Comparison of ENCODE assay signal across 14 mouse cellular contexts in genomic region chr10:70442623-70443022, GRCm38 (mm10). TPM values are rescaled to one million over a fixed set of nuclear protein-coding genes. Genes with fewer than 3 reads are reported as not detected.
DNase-seq lines count a peak whose midpoint lies in the region; ATAC-seq and TF ChIP-seq lines count a peak whose summit lies in the region.
"Had no signal": no experiment of that assay in that cellular context is flagged by ENCODE, and none has a peak within 500 bp of the region (broad histone marks: within the 10 kb centered on the region; RNA-seq: fewer than 3 reads in every experiment).

No protein-coding gene starts in this region.

- H3K27ac ChIP-seq in intestine, embryonic 14.5 days (ENCODE audit: low read depth) = no peak overlapping the region
- no peak overlapping the region for H3K27ac ChIP-seq in intestine, embryonic 15.5 days
- H3K27ac ChIP-seq in hindbrain, embryonic 13.5 days = no peak overlapping the region
- H3K27ac ChIP-seq: kidney, postnatal 0 days had no signal

- H3K4me3 ChIP-seq in intestine, embryonic 14.5 days (ENCODE audit: low read depth, low read length) = no peak overlapping the region
- no peak overlapping the region for H3K4me3 ChIP-seq in intestine, embryonic 15.5 days (replicated peaks)
- peak overlapping the region; percentile 65 for H3K4me3 ChIP-seq in hindbrain, embryonic 13.5 days
- peak overlapping the region; percentile 73 for H3K4me3 ChIP-seq in myocyte

- no peak overlapping the region for H3K9ac ChIP-seq in intestine, embryonic 14.5 days (ENCODE audit: low read length)
- no peak overlapping the region for H3K9ac ChIP-seq in intestine, embryonic 15.5 days
- H3K9ac ChIP-seq in hindbrain, embryonic 13.5 days = peak overlapping the region; percentile 88

- no peaks in the 10 kb centered on the region for H3K79me2 ChIP-seq in myocyte (ENCODE audit: control insufficient read depth, insufficient read depth)

- H3K27me3 ChIP-seq in intestine, embryonic 14.5 days (replicated peaks; ENCODE audit: control insufficient read depth, insufficient read depth, low read length) = no peaks in the 10 kb centered on the region
- H3K27me3 ChIP-seq in intestine, embryonic 15.5 days (replicated peaks) = no peaks in the 10 kb centered on the region
- no peaks in the 10 kb centered on the region for H3K27me3 ChIP-seq in hindbrain, embryonic 13.5 days
- no peaks in the 10 kb centered on the region for H3K27me3 ChIP-seq in myocyte (ENCODE audit: control insufficient read depth, insufficient read depth, insufficient read length)

- WGBS in intestine, embryonic 14.5 days = 70% methylated on average over 5 of the region's 5 CpGs
- 80% methylated on average over 5 of the region's 5 CpGs for WGBS in intestine, embryonic 15.5 days
- WGBS in hindbrain, embryonic 13.5 days = 86% methylated on average over 5 of the region's 5 CpGs

- no peak for ATAC-seq in intestine, embryonic 14.5 days (replicated peaks; ENCODE audit: low FRiP score, low TSS enrichment, low read depth)
- ATAC-seq in intestine, embryonic 15.5 days = no peak
- ATAC-seq in hindbrain, embryonic 13.5 days (ENCODE audit: low FRiP score) = no peak

- peak; percentile 17 to 61 for DNase-seq in adrenal gland, adult (ENCODE audit: inconsistent age in 2 of 2, low spot score in 1 of 2)
- DNase-seq in adrenal gland, adult 2 months = no peak
- no peak for DNase-seq in intestine, embryonic 14.5 days (ENCODE audit: low spot score)
- DNase-seq in embryo, embryonic 10.5 days (ENCODE audit: low spot score) = no peak
- no peak for DNase-seq in embryo, embryonic 11 days
- DNase-seq: adrenal gland, postnatal 10 days; cerebellum, adult 11 months; lung, postnatal 14 days; right cerebral cortex, postnatal 4 days had no signal

- peaks cover 2% of the 10 kb centered on the region; the same call in 1 of the 2 replicates for H3K4me1 ChIP-seq in intestine, embryonic 14.5 days (replicated peaks; ENCODE audit: control insufficient read depth, insufficient read depth, low read length)
- H3K4me1 ChIP-seq in intestine, embryonic 15.5 days (replicated peaks) = peaks cover 11% of the 10 kb centered on the region; the same call in 1 of the 2 replicates
- H3K4me1 ChIP-seq in hindbrain, embryonic 13.5 days (replicated peaks) = peaks cover 52% of the 10 kb centered on the region

- TF ChIP-seq POLR2A in myocyte (IDR thresholded peaks at IDR 0.05; ENCODE audit: insufficient read length, low read depth) = no peak

- H3ac ChIP-seq in myocyte (ENCODE audit: control insufficient read depth, insufficient read length) = no peak overlapping the region

- H3K4me2 ChIP-seq in intestine, embryonic 14.5 days (ENCODE audit: low read length) = peak overlapping the region; percentile 93; the same call in 1 of the 2 replicates
- no peak overlapping the region for H3K4me2 ChIP-seq in intestine, embryonic 15.5 days (replicated peaks)
- peak overlapping the region; percentile 70 for H3K4me2 ChIP-seq in hindbrain, embryonic 13.5 days
- H3K4me2 ChIP-seq in myocyte (ENCODE audit: low read depth) = peak overlapping the region; percentile 81

- H3K36me3 ChIP-seq in intestine, embryonic 14.5 days (ENCODE audit: control insufficient read depth, insufficient read depth, low read length) = no peaks in the 10 kb centered on the region
- H3K36me3 ChIP-seq in intestine, embryonic 15.5 days = no peaks in the 10 kb centered on the region
- 0 out of 2 replicates have a peak, but pooled peaks cover 5% of the 10 kb centered on the region for H3K36me3 ChIP-seq in hindbrain, embryonic 13.5 days
- H3K36me3 ChIP-seq in myocyte (ENCODE audit: control insufficient read depth, insufficient read depth) = no peaks in the 10 kb centered on the region
- H3K36me3 ChIP-seq: G1E had no signal

- no peaks in the 10 kb centered on the region for H3K9me3 ChIP-seq in intestine, embryonic 14.5 days (ENCODE audit: control insufficient read depth, low read length)
- no peaks in the 10 kb centered on the region for H3K9me3 ChIP-seq in intestine, embryonic 15.5 days
- H3K9me3 ChIP-seq in hindbrain, embryonic 13.5 days = no peaks in the 10 kb centered on the region

TF ChIP-seq in myocyte, 11 proteins besides CTCF, POLR2A, EP300 and RAD21:
- TF ChIP-seq MYOG (IDR thresholded peaks at IDR 0.05; ENCODE audit: control insufficient read depth in 1 of 3, insufficient read depth in 1 of 3, insufficient read length in 2 of 3, low read depth in 2 of 3) (peak in 2 of 3 experiments; percentile 45 to 71), MYOD1 (IDR thresholded peaks at IDR 0.05; ENCODE audit: control insufficient read depth in 1 of 3, insufficient read length in 2 of 3, low read depth in 2 of 3) (peak in 1 of 3 experiments; percentile 37), POLR2AphosphoS2 (IDR thresholded peaks at IDR 0.05; ENCODE audit: insufficient read length, low read depth) (no peak), CEBPB (IDR thresholded peaks at IDR 0.05; ENCODE audit: insufficient read depth, poor library complexity, severe bottlenecking) (peak; percentile 82), TCF12 (IDR thresholded peaks at IDR 0.05; ENCODE audit: insufficient read depth, poor library complexity, severe bottlenecking) (peak; percentile 26)
TF ChIP-seq in myocyte: peak in this region for 4.

RNA-seq across cellular contexts. Expression of gene Fam13c, which starts 2.3 kb away (rescaled TPM):
- total RNA-seq in adrenal gland, adult 2 months (2021) = 10 to 100 TPM; 12.8 to 27.5 TPM
- 5.7 and 6.0 TPM in 2 replicates for polyA plus RNA-seq in adrenal gland, adult 2 months (2012; rRNA removed)
- polyA plus RNA-seq in intestine, embryonic 14.5 days (2014; fragmentation: Nextera tagmentation; extraction: Ambion mirVana) = 9.7 and 11.7 TPM in 2 replicates
- polyA plus RNA-seq in intestine, embryonic 15.5 days (2015; fragmentation: Nextera tagmentation; extraction: Ambion mirVana) = 7.3 and 8.0 TPM in 2 replicates
- polyA plus RNA-seq in hindbrain, embryonic 13.5 days (2015; fragmentation: Nextera tagmentation; extraction: Ambion mirVana) = 25.5 and 26.3 TPM in 2 replicates
- polyA plus RNA-seq in myocyte (2012; fragmentation: generic; extraction: Trizol) = 15.0 TPM
- polyA plus RNA-seq: G1E had no signal

Comparison
In these comparisons a context has a peak if more than half of its experiments do, and no peak if none do; other contexts are left out.
1. DNase-seq: peak in adrenal gland, adult (2 of 2); none in adrenal gland, adult 2 months (single experiment), intestine, embryonic 14.5 days (single experiment), embryo, embryonic 10.5 days (single experiment) and embryo, embryonic 11 days (single experiment).
2. H3K4me3 ChIP-seq: peak in hindbrain, embryonic 13.5 days (single experiment) and myocyte (single experiment); none in intestine, embryonic 14.5 days (single experiment) and intestine, embryonic 15.5 days (single experiment).